Mouse (Mus musculus): ENCODE data around the gene Lrp6. TPM values are rescaled to one million over a fixed set of nuclear protein-coding genes. Genes with fewer than 3 reads are reported as not detected.

The Lrp6 gene
- polyA plus RNA-seq, 1 experiment from 2014 or later = 22.4 TPM

DNA sequence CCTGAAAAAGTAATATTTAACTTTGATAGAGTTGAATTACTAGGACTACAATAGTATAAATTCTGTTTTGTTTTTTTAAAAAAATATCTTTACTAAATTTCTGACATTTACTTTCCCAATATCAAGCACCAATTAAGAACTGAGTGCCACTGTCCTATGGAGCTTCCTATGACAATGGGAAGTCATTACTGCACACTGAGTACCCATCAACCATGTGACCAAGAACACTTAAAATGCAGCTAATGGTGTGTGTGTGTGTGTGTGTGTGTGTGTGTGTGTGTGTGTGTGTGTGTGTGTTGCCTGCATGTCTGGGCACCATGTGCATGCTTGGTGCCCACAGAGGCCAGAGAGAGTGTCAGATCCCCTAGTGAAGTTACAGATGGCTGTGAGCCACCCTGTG lies 23.2 kb downstream of the Lrp6 start:
- no peak for ATAC-seq (ENCODE audit: low read depth)

GRCm38 (mm10) chr6:134542374-134542773 lies 24.4 kb downstream of the Lrp6 start:
- Histone ChIP-seq H3K9ac (ENCODE audit: low read length) (no peak overlapping the region), H3K9me3 (ENCODE audit: control insufficient read depth, low read length) (no peaks in the 10 kb centered on the region), H3K4me3 (ENCODE audit: low read length) (no peak overlapping the region), H3K27ac (ENCODE audit: low read length) (no peak overlapping the region), H3K27me3 (ENCODE audit: control insufficient read depth, insufficient read depth, low read depth, low read length) (no peaks in the 10 kb centered on the region), H3K36me3 (ENCODE audit: control insufficient read depth, insufficient read depth, low read length) (no peaks in the 10 kb centered on the region; the same call in none of the 2 replicates), H3K4me2 (ENCODE audit: low read depth, low read length) (no peak overlapping the region), H3K4me1 (replicated peaks; ENCODE audit: control insufficient read depth, insufficient read depth, low read length) (peaks cover 12% of the 10 kb centered on the region)
- WGBS = 68% methylated on average over 2 of the region's 2 CpGs
- ATAC-seq (ENCODE audit: low read depth) = no peak

More for the DNA sequence above, 23.2 kb downstream of the Lrp6 start:
- no peak overlapping the region for H3K4me2 ChIP-seq (ENCODE audit: low read depth, low read length)
- H3K4me1 ChIP-seq (replicated peaks; ENCODE audit: control insufficient read depth, insufficient read depth, low read length) = peaks cover 11% of the 10 kb centered on the region
- H3K36me3 ChIP-seq (ENCODE audit: control insufficient read depth, insufficient read depth, low read length) = no peaks in the 10 kb centered on the region; the same call in none of the 2 replicates
- no peaks in the 10 kb centered on the region for H3K9me3 ChIP-seq (ENCODE audit: control insufficient read depth, low read length)
- H3K27ac ChIP-seq (ENCODE audit: low read length) = no peak overlapping the region
- H3K4me3 ChIP-seq (ENCODE audit: low read length) = no peak overlapping the region
- H3K27me3 ChIP-seq (ENCODE audit: control insufficient read depth, insufficient read depth, low read depth, low read length) = no peaks in the 10 kb centered on the region
- H3K9ac ChIP-seq (ENCODE audit: low read length) = no peak overlapping the region

GRCm38 (mm10) chr6:134540161-134540560 lies 26.6 kb downstream of the Lrp6 start:
- no peaks in the 10 kb centered on the region; the same call in none of the 2 replicates for H3K36me3 ChIP-seq (ENCODE audit: control insufficient read depth, insufficient read depth, low read length)
- 87% methylated on average over 6 of the region's 6 CpGs for WGBS
- H3K9me3 ChIP-seq (ENCODE audit: control insufficient read depth, low read length) = no peaks in the 10 kb centered on the region
- H3K4me3 ChIP-seq (ENCODE audit: low read length) = no peak overlapping the region
- no peak for ATAC-seq (ENCODE audit: low read depth)
- peaks cover 12% of the 10 kb centered on the region for H3K4me1 ChIP-seq (replicated peaks; ENCODE audit: control insufficient read depth, insufficient read depth, low read length)
- H3K4me2 ChIP-seq (ENCODE audit: low read depth, low read length) = no peak overlapping the region
- no peak overlapping the region for H3K27ac ChIP-seq (ENCODE audit: low read length)
- H3K27me3 ChIP-seq (ENCODE audit: control insufficient read depth, insufficient read depth, low read depth, low read length) = no peaks in the 10 kb centered on the region
- H3K9ac ChIP-seq (ENCODE audit: low read length) = no peak overlapping the region

DNA sequence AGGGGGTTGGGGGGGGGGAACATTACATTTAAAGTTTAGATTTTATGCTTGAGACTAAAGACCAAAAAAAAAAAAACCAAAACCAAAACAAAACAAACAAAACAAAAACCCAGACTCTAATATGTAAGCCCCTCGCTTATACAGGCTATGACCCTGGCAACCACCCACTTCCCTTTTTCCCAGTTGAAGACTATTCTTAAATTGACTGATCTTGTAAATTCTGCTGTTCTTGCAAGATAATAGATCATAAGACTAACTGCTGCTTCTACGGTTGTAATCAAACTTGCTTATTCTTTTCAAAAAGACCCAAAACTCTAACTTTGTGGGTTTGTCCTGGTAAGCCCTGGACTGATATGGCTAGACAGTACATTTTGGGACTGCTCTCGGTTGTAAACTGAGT lies 27.3 kb downstream of the Lrp6 start:
- H3K9me3 ChIP-seq (ENCODE audit: control insufficient read depth, low read length) = no peaks in the 10 kb centered on the region
- H3K36me3 ChIP-seq (ENCODE audit: control insufficient read depth, insufficient read depth, low read length) = no peaks in the 10 kb centered on the region; the same call in none of the 2 replicates
- peaks cover 14% of the 10 kb centered on the region for H3K4me1 ChIP-seq (replicated peaks; ENCODE audit: control insufficient read depth, insufficient read depth, low read length)
- H3K9ac ChIP-seq (ENCODE audit: low read length) = no peak overlapping the region
- no peak for ATAC-seq (ENCODE audit: low read depth)
- H3K4me2 ChIP-seq (ENCODE audit: low read depth, low read length) = no peak overlapping the region
- H3K4me3 ChIP-seq (ENCODE audit: low read length) = no peak overlapping the region
- 84% methylated on average over 3 of the region's 3 CpGs for WGBS
- no peaks in the 10 kb centered on the region for H3K27me3 ChIP-seq (ENCODE audit: control insufficient read depth, insufficient read depth, low read depth, low read length)
- no peak overlapping the region for H3K27ac ChIP-seq (ENCODE audit: low read length)

DNA sequence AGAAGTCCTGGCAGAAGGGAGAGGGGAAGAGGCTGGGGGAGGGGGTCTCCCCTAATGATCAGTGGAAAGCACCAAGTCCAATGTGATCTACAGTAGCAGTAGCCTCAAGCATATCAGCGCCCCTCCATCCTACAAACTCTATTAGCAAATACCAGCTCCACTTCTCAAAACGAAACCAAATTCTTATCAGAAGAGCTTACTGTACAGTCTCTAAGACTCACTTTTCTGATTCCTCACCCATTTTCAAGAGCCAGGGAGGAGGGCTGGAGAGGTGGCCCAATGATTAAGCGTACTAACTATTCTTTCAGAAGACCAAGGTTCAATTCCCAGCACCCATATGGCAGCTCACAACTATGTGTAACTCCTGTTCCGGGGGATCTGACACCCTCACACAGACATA lies 28.0 kb downstream of the Lrp6 start:
- Histone ChIP-seq H3K4me3 (ENCODE audit: low read length) (no peak overlapping the region), H3K27ac (ENCODE audit: low read length) (no peak overlapping the region), H3K9me3 (ENCODE audit: control insufficient read depth, low read length) (no peaks in the 10 kb centered on the region), H3K9ac (ENCODE audit: low read length) (no peak overlapping the region), H3K27me3 (ENCODE audit: control insufficient read depth, insufficient read depth, low read depth, low read length) (no peaks in the 10 kb centered on the region), H3K4me1 (replicated peaks; ENCODE audit: control insufficient read depth, insufficient read depth, low read length) (peaks cover 14% of the 10 kb centered on the region), H3K36me3 (ENCODE audit: control insufficient read depth, insufficient read depth, low read length) (no peaks in the 10 kb centered on the region; the same call in none of the 2 replicates), H3K4me2 (ENCODE audit: low read depth, low read length) (no peak overlapping the region)
- peak; percentile 43; the same call in 1 of the 2 replicates for ATAC-seq (ENCODE audit: low read depth)
- 62% methylated on average over 4 of the region's 4 CpGs for WGBS

GRCm38 (mm10) chr6:134537461-134538117 lies 29.2 kb downstream of the Lrp6 start:
- Histone ChIP-seq H3K36me3 (ENCODE audit: control insufficient read depth, insufficient read depth, low read length) (no peaks in the 10 kb centered on the region; the same call in none of the 2 replicates), H3K9me3 (ENCODE audit: control insufficient read depth, low read length) (no peaks in the 10 kb centered on the region), H3K4me3 (ENCODE audit: low read length) (no peak overlapping the region), H3K27me3 (ENCODE audit: control insufficient read depth, insufficient read depth, low read depth, low read length) (no peaks in the 10 kb centered on the region), H3K9ac (ENCODE audit: low read length) (no peak overlapping the region), H3K4me2 (ENCODE audit: low read depth, low read length) (no peak overlapping the region), H3K4me1 (replicated peaks; ENCODE audit: control insufficient read depth, insufficient read depth, low read length) (peaks cover 11% of the 10 kb centered on the region), H3K27ac (ENCODE audit: low read length) (no peak overlapping the region)
- ATAC-seq (ENCODE audit: low read depth) = no peak
- WGBS = 49% methylated on average over 10 of the region's 10 CpGs

- Histone ChIP-seq H3K27ac (ENCODE audit: low read length) (peak overlapping the region; percentile 56; the same call in 1 of the 2 replicates), H3K27me3 (ENCODE audit: control insufficient read depth, insufficient read depth, low read depth, low read length) (no peaks in the 10 kb centered on the region), H3K9me3 (ENCODE audit: control insufficient read depth, low read length) (no peaks in the 10 kb centered on the region), H3K4me2 (ENCODE audit: low read depth, low read length) (no peak overlapping the region), H3K4me1 (replicated peaks; ENCODE audit: control insufficient read depth, insufficient read depth, low read length) (peaks cover 13% of the 10 kb centered on the region), H3K4me3 (ENCODE audit: low read length) (no peak overlapping the region), H3K36me3 (ENCODE audit: control insufficient read depth, insufficient read depth, low read length) (peaks cover 2% of the 10 kb centered on the region; the same call in 1 of the 2 replicates), H3K9ac (ENCODE audit: low read length) (no peak overlapping the region)
- whole genome bisulfite sequencing = 46% methylated on average over 7 of the region's 7 CpGs
- no peak for ATAC-seq (ENCODE audit: low read depth)
Measured at GRCm38 (mm10) chr6:134535169-134535568, 31.6 kb downstream of the Lrp6 start.

GRCm38 (mm10) chr6:134533021-134533420 lies 33.7 kb downstream of the Lrp6 start:
- H3K4me1 ChIP-seq (replicated peaks; ENCODE audit: control insufficient read depth, insufficient read depth, low read length) = peaks cover 11% of the 10 kb centered on the region
- ATAC-seq (ENCODE audit: low read depth) = no peak
- 45% methylated on average over 3 of the region's 3 CpGs for WGBS
- no peaks in the 10 kb centered on the region for H3K27me3 ChIP-seq (ENCODE audit: control insufficient read depth, insufficient read depth, low read depth, low read length)
- no peaks in the 10 kb centered on the region for H3K9me3 ChIP-seq (ENCODE audit: control insufficient read depth, low read length)
- no peak overlapping the region for H3K4me3 ChIP-seq (ENCODE audit: low read length)
- H3K27ac ChIP-seq (ENCODE audit: low read length) = no peak overlapping the region
- peaks cover 2% of the 10 kb centered on the region; the same call in 1 of the 2 replicates for H3K36me3 ChIP-seq (ENCODE audit: control insufficient read depth, insufficient read depth, low read length)
- H3K4me2 ChIP-seq (ENCODE audit: low read depth, low read length) = no peak overlapping the region
- no peak overlapping the region for H3K9ac ChIP-seq (ENCODE audit: low read length)

GRCm38 (mm10) chr6:134531950-134532349 lies 34.8 kb downstream of the Lrp6 start:
- WGBS = 29% methylated on average over 1 of the region's 1 CpGs

More at GRCm38 (mm10) chr6:134531950-134532349, 34.8 kb downstream of the Lrp6 start:
- Histone ChIP-seq H3K4me2 (ENCODE audit: low read depth, low read length) (no peak overlapping the region), H3K9ac (ENCODE audit: low read length) (no peak overlapping the region), H3K27ac (ENCODE audit: low read length) (no peak overlapping the region), H3K9me3 (ENCODE audit: control insufficient read depth, low read length) (no peaks in the 10 kb centered on the region), H3K4me1 (replicated peaks; ENCODE audit: control insufficient read depth, insufficient read depth, low read length) (peaks cover 20% of the 10 kb centered on the region), H3K4me3 (ENCODE audit: low read length) (no peak overlapping the region), H3K27me3 (ENCODE audit: control insufficient read depth, insufficient read depth, low read depth, low read length) (no peaks in the 10 kb centered on the region), H3K36me3 (ENCODE audit: control insufficient read depth, insufficient read depth, low read length) (peaks cover 2% of the 10 kb centered on the region; the same call in 1 of the 2 replicates)
- no peak for ATAC-seq (ENCODE audit: low read depth)
